Mouse (Mus musculus): Measurements from ENCODE around the gene Fbln2.

The Fbln2 gene

DNA sequence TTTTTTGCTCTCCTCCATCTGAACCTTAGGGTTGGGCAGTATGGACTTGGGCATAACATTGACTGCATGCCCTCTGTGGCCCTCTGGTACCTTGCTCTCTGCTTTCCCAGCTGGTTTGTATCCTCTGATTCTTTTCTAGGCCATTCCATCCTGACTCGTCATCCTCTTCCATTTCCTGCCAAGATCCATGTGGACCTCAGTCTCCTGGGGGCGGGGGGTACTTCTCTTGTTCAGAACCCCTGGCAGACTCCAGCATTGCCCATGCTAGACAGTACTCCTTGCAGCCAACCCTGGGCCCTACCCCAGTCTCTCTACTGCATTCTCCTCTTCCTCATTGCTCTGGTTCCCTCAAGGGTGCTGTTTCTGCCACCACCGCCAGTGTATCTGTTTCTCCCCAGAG is 19.8 kb upstream of the Fbln2 start:
- DNase-seq (ENCODE audit: low spot score in 2 of 2): no peak

DNA sequence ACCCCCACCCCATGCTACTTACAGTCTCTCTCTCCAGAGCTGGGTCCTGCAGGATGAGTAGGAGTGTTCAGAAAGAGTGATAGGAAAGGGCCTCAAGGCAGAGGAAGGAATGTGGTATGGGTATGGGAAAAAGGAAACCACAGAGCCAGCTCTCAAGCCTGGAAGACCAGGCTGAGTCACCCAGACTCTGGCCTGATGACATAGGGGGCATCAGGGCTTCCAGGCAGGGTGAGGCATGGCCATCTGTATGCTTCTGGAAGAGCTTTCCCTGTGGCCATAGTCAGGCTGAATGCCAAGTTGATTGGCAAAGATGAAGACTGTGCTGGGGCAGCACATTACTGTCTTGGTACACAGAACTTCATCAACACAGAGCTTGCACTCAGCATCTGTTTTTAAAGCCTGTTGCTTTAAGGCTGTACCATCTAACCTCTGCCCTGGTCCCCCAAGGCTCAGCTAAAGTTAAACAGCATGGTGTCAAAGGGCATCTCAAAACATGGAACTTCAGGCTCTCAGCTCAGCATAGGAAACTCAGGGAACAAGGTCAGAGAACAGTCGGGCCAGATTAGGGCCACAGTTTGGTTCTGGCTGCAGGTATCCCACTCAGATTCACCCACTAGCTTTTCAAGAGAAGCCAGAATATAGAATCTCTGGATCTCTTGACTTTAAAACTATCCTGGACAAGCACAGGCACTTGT is 19.3 kb upstream of the Fbln2 start:
- DNase-seq (ENCODE audit: low spot score in 2 of 2): no peak

DNA sequence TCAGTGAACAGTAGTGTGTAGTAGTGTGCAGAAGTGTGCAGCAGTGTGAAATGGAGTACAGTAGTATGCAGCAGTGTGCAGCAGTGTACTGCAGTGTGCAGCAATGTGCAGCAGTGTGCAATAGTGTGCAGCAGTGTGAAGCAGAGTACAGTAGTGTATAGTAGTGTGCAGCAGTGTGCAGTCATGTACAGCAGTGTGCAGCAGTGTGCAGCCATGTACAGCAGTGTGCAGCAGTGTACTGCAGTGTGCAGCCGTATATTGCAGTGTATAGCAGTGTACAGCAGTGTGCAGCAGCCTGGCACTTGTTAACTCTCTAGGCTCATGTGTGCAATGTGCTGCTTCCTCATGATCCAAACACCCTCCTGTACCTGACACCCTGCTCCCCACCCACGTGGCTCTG is 13.8 kb upstream of the Fbln2 start:
- no peak for DNase-seq (ENCODE audit: low spot score in 2 of 2)

DNA sequence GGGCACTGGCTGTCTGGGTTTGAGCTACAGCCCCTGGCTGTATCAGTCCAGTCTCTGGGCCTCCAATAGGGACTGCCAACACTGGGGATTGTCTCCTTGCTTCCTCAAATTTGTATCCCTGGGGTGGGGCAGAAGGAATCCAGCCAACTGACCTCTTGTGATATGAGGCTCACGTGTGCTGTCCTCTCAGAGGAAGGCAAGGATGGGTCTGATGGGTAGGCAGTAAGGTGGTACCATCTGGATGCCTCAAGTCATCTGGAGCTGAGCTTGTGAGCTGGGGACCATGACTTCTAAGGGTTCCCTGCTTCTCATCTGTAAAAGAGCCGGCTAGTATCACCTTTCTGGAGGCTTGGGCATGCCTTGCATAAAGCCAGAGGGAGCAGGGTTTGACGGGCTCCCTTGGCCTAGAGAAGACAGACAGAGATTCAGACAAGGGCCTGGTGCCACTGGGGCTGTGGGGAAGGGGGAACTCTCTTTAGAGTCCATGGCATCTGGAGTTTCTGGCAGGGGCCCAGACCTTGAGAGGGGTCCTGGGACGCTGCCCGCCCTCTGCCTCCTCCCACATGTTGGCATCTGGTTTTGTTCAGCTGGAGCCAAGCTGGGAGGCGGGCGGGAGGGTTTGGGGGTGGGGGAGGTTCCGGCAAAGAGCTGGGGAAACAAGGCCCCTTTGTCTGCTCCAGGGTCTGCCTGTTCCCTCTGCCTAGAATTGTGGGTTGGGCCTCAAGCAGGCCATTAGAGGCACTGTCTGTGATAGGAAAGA is 11.6 kb upstream of the Fbln2 start:
- peak; percentile 88 to 89 for DNase-seq (ENCODE audit: low spot score in 2 of 2)

DNA sequence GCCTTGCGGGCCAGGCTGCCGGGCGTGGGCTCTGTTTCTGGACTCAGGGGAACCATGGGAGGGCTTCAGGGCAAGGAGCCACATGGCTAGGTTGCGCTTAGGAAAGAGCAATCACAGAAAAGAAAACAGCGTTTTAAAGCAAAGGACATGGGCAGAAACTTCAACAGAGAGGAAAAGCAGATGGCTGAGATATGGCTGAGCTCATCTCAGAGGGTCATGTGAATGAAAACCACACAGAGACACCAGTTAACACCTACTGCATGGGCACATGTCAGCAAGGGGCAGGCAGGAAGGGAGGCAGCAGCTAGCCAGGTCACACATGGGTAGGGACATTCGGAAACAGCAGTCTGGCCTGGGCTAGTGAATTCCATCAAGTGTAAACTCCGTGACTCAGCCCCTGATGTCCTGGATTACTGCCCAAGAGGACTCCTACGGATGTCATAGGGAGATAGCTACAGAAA is 10.3 kb upstream of the Fbln2 start:
- no peak for DNase-seq (ENCODE audit: low spot score in 2 of 2)

DNA sequence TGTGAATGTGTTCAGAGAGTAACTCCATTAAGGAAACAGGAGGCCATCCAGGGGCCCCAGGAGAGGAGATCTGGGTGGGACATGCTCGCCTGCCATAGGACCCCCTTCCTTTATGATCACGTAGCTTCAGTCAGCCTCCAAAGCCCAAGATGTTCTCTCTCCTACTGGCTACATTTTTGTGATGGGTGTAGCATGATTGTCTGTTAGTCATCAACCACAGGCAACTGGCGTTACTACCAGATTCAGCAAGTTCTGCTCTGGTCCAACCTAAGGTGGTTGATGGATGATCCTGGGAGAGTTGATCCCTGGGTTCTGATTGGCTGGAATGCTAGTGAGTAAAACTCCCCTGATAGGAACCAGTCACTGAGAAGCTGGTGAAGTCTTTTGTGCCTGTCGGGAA is 9.7 kb upstream of the Fbln2 start:
- no peak for DNase-seq (ENCODE audit: low spot score in 2 of 2)

DNA sequence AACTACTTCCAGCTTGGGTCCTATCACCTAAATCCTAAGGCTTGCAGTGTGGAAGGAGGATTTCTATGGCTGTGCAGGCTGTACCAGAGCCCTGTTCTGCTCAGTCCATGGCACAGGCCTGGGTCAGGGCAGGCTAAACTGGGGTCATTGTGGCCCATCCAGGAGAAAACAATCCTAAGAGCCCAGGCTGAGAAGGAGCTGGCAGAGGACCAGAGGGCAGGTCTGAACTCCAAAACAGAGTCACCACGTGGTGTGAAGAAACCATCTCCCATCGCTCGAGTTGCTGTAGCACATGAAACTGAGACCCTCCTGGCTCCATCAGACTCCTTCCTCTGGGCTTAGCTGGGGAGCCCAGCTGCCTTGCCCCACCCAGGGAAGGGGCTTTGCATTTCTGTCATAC is 6.9 kb upstream of the Fbln2 start:
- no peak for DNase-seq (ENCODE audit: low spot score in 2 of 2)

DNA sequence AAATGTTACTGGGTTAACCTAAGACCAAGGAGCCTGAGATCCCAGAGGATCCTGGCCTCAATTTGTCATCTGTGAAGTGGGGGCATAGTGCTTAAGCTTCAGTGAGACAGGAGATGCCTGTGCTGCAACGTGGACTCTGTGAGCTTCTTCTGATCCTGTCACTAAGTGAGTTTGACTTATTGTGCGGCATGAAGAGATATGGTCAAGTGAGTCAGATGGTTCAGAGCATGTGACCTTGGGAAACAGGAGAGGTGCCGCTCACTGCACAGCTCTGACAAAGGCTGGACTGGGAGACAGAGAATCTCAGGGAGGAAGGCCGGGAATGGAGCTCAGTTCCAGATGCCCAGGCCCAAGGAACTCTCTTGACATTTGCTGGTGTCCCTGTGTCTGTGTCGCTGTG is 6.5 kb upstream of the Fbln2 start:
- DNase-seq (ENCODE audit: low spot score in 2 of 2): no peak

DNA sequence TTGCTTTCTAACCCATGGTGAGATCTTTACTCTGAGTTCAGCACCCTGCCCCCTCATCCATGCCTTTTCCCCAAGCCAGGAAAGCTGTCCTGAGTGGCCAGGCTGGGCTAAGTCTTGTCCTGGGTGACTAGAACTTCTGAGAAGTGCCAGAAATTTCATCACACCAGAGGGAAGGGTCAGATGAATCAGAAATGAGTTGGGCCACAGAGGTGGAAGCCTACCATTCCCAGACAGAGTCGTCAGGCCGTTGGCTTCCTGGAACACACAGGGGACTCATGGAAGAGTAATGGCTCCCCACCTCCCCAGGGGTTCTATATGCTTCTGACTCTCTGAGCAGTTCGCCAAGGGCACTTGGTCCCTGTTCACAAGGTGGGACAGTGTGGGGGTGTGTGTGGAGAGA is 4.8 kb upstream of the Fbln2 start:
- DNase-seq (ENCODE audit: low spot score in 2 of 2): no peak

DNA sequence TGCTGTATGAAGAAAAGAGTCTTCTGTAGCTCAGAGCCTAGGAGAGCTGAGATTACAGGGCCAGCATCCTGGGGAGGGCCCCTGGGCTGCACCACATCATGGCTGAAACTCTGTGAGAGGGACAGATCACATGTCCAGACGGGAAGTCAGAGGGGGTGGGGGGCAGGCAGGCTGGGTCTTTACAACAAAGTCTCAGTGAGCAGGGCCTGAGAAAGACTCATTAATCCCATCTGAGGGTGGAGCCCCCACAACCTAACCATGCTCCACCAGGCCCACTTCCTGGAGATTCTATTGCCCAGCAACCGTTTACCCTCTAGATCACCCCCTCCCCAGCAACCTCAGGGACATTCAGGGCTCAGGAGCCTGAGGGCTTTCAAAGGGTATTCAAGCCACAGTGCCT is 2.5 kb upstream of the Fbln2 start:
- no peak for DNase-seq (ENCODE audit: low spot score in 2 of 2)

DNA sequence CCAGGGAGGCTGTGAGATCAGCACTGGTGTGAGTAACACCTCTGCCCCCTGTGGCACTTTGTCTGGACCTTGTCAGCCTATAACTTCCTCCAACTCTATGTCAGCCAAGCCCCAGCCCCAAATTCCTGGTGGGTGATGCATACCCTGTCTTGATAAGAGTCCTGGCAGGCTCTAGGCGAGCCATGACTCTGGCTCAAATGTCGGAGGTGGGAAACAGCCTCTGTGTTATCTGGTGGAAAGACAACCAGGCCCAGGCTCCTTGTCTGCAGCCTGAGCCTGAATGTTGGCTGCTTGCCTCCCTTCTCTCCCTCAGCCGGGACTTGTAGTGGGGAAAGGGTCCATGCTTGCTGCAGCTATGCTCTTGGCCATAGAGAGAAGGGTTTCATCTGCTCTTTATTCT is 1.4 kb upstream of the Fbln2 start:
- no peak for DNase-seq (ENCODE audit: low spot score in 2 of 2)

DNA sequence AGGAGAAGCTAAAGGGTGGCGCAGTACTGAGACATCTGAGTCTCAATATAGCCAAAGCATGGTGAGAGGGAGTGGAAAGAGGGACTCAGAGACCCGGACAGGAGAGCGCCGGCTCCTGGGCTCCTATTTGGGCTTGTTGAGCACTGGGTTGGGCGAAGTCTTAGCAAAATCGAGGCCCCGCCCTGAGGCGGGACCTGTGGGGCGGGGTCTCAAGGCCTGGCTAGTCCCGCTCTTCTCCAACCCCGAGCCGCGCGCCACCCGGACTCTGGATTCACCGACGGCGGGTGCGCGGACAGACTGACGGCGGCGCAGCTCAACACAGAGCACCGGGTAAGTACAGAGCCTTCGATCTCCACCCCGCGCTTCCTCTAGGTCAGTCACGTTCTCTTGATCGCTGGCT is 316 bp downstream of the Fbln2 start:
- DNase-seq (ENCODE audit: low spot score in 2 of 2): peak; percentile 55 to 68

DNA sequence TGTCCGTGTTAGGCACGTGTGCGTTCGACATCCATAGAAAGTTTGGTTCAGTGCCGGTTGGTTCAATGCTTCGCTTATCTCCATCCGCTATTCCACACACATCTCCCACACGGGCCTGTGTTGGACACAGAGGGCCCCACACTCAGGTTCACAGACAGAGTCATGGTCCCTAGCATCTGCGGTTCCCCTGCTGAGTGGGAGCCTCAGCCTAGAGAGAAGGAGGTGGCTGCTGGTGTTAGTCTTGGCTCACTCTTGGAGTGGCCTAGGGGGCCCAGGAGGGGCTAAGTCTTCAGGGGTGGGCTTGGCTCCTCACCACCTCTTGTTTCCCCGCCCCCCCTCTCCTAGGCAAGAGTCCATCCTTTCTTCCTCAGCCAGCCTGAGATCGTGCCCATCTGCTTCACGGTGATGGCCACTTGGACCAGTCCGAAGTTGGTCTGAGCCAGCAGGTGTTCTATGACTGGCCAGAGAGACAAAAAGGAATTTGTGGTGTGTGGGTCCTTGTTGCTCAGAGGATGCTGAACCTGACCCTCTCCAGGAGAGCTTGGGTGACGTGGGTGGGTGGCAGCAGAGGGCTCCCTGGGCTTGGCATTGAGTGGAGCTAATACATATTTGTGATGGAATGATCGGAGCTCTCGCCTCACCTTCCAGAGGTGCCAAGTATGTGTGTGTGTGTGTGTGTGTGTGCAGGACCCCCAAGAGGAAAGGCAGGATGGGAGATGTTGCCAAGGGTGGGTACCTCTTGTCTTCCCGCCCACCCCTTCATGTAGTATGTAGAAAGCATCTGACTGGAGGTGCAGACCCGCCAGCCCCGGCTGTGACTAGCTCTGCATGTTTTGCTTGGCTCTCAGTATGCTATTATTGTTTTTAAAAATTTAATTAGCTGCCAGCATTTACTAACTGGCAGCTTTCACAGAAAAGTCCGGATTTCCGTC is 1.3 kb downstream of the Fbln2 start:
- DNase-seq (ENCODE audit: low spot score in 2 of 2): no peak

DNA sequence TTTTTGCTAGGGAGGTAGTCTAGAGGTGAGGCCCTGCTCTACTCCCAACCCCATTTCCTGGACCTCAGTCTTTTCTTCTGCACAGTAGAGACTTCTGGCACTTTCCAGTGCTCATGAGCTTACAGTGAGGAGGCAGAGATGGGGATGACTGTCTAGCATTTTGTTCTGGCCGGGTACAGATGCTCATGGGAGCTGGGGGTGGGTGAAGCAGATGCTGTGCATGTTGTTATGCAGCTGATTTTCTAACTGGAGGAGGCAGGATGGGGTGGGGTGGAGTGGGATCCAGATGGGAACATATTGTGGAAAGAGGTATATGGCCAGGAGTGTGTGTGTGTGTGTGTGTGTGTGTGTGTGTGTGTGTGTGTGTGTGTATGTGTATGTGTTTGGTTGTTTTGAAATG is 3.2 kb downstream of the Fbln2 start:
- DNase-seq (ENCODE audit: low spot score in 2 of 2): no peak

DNA sequence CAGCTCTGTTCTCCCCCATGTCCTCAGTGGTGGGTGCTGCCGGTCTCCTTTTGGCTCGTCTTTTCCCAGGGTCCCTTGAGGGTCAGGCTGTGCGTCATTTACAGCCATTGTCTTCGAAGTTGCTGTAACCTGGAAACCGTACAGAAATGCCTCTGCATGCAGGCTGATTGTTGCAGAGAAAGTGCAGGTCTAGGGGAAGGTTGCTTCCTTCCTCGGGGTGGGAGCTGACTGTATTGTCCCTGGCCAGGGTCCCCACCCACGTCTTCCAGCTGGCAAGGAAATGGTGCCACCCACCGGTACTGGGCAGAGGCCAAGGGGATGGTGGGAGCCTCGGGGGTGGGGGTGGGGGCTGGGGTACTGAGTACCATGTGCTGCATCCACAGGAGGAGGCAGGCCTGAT is 6.2 kb downstream of the Fbln2 start:
- DNase-seq (ENCODE audit: low spot score in 2 of 2): no peak

DNA sequence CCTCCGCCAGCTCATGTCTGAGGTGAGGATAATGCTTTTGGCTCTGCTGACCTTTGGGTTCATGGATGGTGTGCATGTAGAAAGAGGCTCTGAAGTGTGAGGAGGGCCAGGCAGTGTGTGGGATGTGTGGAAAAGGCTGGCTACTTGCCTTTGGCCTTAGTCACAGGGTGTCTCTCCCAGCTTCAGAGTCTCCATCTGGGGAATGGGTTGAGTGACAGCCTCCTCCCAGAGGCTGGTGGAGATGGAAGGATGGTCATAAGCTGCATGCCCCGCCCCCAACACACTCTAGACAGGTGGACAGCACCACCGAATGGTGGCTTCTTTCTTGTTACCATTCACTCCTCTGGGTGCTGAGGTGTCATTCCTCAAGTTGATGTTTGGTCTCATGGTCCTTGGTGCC is 6.6 kb downstream of the Fbln2 start:
- DNase-seq (ENCODE audit: low spot score in 2 of 2): no peak

DNA sequence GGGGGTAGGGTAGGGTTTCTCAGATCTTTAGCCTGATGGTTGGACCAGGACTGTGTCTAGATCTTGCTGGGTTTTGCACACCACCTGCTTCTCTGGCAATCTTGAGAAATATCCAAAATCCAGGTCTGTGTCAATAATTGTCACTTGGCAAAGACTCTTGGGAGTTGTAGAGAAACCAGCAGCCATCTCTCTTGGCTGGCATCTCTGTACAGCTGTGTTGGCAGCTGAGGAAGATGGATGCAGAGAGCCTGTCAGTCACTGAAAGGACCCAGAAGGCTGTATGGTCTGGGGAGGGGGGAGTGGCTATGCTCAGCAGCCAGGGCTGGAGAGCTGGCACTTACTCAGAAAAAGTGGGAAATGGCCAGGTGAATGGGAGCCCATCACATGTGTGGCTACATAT is 7.8 kb downstream of the Fbln2 start:
- DNase-seq (ENCODE audit: low spot score in 2 of 2): no peak

DNA sequence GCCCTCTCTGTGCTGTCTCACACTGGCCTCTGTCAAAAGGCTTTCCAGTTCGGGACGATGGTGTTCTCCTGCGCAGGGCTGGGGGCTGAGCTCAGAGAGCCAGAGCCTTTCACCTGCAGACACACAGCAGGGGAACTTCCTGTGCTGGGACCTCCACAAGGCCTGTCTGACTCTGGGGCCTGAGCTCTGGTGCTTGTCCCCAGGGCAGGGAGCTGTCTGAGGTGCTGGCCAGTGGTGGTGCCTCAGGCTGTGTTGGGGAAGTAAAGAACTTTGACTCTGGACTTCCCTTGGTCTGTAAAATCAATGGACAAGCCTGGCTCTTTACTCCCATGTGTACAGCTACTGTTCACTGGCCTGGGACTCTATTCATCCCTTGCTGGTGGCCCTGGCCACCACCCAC is 8.8 kb downstream of the Fbln2 start:
- no peak for DNase-seq (ENCODE audit: low spot score in 2 of 2)

DNA sequence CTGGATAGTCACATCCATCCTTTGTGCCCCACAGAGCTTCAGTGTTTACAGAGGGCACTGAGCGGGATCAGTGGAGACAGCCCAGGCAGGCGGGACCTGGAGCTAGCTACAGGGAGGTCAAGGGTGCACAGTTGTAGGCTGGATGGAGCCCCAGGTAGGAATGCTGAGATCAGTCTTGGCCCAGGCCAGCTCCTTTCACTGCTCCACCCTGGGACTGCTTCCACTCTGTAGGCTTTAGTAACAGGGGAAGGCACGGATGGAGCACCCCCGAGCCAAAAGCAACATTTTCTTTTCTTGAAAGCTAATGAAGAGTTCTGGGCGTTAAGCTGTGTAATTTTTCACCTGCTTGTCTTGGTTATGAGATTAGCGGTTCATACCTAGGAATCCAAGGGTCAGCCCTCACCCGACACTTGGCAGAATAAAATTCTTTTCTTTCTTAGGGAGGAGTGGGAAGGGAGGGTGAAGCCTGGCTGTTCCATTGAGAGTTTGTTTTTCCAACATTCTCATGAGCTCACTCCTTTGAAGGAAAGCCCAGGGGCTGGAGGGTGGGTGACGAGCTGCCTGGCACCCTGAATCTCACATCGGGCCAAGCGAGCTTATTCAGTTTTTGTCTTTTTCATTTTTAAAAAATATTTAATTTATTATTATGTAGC is 10.6 kb downstream of the Fbln2 start:
- DNase-seq (ENCODE audit: low spot score in 2 of 2): no peak

DNA sequence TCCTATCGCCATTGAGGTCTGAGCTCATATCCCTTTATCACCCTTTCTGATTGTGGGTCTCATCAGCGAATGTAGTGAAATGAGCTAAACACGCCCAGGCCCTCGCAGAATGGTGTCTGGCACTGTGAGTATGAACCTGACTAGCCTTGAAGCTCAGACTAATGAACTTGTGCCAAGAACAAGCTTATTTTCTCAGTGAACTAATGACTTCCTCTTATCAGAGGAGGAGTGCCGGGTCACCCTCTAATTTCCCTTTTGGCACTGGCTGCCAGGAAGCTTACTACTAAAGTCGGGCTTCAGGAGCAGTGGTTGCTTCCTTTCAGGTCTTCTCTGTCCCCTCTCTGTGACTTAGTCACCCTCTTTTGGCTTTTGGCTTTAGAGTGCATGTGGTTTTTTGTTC is 12.7 kb downstream of the Fbln2 start:
- DNase-seq (ENCODE audit: low spot score in 2 of 2): no peak

DNA sequence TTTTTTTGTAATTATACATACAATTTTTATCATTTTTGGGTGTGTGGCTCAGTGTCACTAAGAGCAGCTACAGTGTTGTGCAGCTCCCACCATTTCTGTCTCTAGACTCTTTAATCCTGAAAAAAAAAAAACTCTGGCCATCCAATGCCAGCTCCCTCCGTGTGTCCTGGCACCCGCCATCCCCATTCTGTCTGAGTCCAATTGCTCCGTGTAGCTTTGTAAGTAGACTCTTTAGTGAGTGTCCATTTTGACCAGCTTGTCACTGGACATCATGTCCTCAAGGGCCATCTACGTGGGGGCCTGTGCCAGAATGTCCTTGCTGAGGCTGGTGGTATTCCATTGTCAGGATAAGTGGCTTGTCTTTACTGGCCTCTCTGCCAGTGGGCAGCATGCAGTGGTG is 13.1 kb downstream of the Fbln2 start:
- no peak for DNase-seq (ENCODE audit: low spot score in 2 of 2)

DNA sequence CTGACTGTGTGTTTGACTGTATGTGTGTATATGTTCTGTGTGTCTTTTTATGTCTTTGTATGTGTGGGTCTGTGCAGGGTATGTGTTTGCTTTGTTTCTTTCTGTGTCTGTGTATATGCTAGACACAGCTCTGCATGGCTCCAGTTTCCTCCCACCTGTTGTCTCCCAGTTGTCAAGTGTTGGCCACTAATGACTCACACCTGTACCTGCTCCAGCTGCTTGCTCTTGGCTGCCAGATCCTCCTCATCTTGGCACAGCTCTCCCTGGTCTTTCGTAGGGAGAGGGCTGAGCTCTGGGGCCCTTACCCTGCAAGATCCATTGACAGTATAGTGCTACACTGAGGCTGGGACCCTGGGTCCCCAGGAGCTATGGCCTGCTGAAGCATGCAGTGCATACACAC is 13.8 kb downstream of the Fbln2 start:
- DNase-seq (ENCODE audit: low spot score in 2 of 2): no peak

All from right cerebral cortex, postnatal 10 days (tissue).